1 mouse cellular context compared by ENCODE assay signal in genomic region chr2:32362274-32362673, GRCm38 (mm10).
A peak's percentile ranks its signal among the peaks of the same experiment; 100 is the strongest.
TF ChIP-seq lines count a peak whose summit lies in the region.

No protein-coding gene starts in this region.

TF ChIP-seq in ES-E14, 5 proteins besides CTCF, POLR2A, EP300 and RAD21:
- peak; percentile 90 for TF ChIP-seq ZNF384 (IDR thresholded peaks at IDR 0.05; ENCODE audit: low read depth, low read length)
